Mouse (Mus musculus) adrenal gland, postnatal 14 days (tissue): ENCODE measurements around the gene Prkn. TPM values are rescaled to one million over a fixed set of nuclear protein-coding genes. Genes with fewer than 3 reads are reported as not detected.

Experiments used
- DNase-seq: peaks from one replicate; pipeline ENCODE4 v3.0.0; 2021; ENCODE audit warnings: mixed read lengths
- total RNA-seq: library from RNA; stranded (reverse); gene quantifications from 2 replicates; pipeline ENCODE4 v1.2.3, GENCODE M21; 2021

The Prkn gene
- total RNA-seq, 1 experiment from 2014 or later, result 6.9 TPM

GRCm38 (mm10) chr17:11656878-11657277 lies 816.7 kb downstream of the Prkn start:
- DNase-seq, result no peak

DNA sequence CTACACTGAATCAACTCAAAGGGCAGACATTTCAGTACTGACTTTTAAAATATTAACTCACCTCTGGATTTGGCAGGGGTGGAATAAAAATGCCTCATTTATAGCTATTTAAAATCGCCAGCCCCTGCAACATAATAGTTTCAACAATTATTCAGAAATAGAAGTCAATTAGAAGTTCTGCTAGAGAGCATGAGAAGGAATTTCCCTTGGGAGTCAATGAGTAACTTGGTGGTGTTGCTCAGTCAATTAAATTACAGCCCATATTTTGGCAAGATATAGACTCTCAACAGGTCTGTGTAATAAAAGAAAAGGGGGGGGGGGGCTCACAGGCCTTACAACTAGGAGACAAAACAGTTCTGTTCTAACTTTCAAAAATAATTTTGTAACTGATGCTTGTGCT lies 821.7 kb downstream of the Prkn start:
- no peak for DNase-seq

DNA sequence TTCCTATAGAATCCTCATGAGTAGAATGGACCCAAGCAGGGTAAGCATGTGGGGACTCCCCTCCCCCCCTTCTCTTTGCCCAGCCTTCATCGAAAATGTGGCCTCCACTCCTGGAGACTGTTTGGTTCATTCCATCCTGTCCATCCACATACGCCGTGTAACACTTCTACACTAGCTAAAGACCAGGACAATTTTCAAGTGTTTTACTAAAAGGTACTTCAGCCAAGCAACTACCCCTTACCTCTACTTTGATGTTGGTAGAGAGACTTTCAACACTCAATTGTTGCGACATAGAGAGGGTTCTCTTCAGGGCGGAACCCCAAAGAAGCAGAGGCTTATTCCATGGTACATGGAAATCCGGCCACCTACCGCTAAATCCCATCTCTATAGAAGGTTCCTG lies 823.3 kb downstream of the Prkn start:
- DNase-seq, result no peak

DNA sequence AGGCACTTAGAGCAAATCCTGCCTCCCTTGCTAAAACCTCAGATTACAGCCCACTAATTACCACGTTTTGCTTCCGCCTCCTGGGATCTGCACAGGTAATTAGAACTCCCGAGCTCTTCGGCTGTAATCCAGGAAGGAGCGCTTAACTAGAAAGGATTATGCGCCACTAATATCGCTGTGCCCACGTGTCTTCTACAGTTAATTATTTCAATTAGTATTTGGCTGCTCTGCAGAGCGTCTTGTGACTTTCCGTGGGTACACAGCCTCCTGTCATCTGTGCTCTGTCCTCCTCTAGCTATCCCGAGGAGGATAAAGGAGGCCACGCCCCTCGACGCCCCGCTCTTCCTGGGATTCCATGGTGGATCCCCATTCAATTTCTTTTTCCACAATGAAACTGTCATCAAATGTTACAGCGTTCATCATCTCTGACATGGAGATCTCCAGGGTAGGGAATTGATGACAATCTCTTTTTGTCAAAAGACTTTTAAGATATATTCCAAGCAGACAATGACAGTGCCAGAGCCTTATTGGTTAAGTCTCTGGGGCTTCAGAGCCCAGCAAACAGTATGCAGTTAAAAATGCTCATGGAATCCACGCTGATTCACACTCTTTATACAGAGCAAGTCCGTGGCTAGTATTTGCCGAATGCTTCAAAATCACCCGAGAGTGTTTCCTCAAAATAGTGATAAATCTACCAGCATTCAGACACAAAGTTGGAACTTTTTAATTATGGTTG lies 824.6 kb downstream of the Prkn start:
- DNase-seq, result no peak

DNA sequence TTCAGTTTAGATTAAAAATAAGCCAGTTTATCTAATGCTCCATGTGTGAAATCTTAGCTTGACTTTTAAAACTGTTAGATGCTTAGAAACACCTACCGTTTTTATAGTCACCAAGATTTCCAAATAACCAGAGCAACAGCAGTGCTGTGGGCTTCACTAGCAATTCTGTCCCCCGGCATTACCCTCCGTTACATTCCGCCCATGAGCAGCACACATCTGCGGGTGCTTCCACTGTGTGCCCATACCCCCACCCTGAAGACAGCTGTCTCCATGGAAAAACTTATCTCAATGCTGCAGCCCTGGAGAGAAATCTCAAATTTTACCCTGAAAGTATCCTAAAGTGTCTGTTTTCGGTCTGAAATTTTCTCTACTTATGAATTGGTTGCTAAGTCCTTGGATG lies 839.5 kb downstream of the Prkn start:
- no peak for DNase-seq

DNA sequence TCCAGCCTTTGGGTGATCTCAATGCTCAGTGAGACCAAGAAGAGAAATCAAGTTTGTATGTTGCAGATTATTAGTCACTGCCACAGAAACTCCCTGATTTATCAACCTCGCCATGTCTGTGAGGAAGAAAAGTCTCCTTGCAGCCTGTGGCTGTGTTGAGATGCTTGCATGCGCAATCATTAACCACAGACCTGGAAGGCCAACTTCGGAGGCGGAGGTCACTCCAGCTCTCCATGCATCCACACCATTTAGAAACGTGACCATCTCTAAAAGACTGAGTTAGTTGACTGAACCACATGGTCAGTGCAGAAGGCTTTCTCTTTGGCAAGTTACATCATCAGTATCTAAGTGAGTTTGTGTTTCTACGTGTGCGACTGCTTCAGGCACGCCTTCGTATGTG lies 840.3 kb downstream of the Prkn start:
- no peak for DNase-seq

DNA sequence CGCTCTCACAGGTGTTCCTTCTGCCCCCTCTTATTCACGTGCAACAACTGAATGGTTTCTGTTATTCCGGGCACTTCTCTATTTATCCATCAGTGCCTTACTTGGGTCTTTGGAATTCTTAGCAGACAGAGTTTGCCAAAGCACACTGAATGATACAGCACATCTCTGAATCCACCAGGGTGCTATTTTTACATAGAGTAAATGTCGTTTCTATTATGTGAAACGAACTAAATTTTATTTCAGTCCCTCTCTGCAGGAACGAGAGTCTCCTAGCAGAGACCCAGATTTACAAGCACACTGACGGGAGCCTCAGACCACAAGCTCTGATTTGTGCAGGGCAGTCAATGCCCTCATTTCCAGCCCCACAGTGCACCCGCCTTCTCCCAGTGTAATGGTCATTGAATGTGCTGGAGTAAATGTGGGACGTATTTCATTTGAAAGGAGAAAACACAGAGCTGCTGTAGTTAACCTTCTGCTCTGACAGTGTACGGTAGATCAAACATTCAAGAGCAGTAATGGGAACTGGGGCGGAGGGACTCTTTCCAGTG lies 841.7 kb downstream of the Prkn start:
- no peak for DNase-seq

DNA sequence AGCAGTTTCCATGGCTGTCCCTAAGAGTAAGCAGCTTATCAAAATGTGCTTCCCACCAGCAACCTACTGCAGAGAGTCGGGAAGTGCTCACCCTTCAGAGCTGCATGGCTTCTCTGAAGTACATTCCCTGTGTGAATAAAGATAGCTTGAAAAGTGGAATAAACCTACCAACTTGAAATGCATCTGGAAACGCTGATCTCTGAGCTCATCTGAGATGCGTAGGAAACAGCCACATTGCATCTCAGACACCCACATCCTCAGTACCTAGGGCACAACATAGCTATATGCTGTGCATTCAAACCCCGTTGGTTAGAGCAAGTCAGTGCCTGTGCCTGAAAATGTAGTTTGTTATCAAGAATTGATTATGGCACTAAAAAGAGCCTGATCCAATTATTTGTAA lies 864.8 kb downstream of the Prkn start:
- DNase-seq, result no peak

GRCm38 (mm10) chr17:11705761-11706160 lies 865.6 kb downstream of the Prkn start:
- no peak for DNase-seq

GRCm38 (mm10) chr17:11712066-11712465 lies 871.9 kb downstream of the Prkn start:
- DNase-seq, result peak; percentile 17

DNA sequence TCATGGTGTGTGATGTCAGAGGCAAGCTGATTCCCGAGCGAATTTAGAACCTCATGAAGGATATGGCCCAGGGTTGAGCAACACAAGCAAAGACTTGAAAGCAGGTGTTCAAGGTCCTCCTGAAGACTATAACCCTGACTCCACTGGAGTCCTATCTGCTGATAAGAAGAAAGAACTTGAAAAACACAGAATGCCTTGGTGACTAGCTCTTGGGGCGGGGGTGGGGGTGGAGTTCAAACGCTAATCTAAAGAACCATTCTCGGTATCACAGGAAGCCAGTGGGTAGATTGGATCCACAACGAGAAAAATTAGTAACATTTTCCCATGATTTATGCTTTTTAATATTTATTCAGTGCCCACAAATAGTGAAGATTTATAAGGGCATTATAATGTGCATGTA lies 879.6 kb downstream of the Prkn start:
- no peak for DNase-seq

GRCm38 (mm10) chr17:11721906-11722305 lies 881.7 kb downstream of the Prkn start:
- no peak for DNase-seq

- DNase-seq, result no peak
Observed at GRCm38 (mm10) chr17:11722478-11722877, 882.3 kb downstream of the Prkn start.

- DNase-seq, result no peak
Observed at GRCm38 (mm10) chr17:11724135-11724534, 884.0 kb downstream of the Prkn start.

DNA sequence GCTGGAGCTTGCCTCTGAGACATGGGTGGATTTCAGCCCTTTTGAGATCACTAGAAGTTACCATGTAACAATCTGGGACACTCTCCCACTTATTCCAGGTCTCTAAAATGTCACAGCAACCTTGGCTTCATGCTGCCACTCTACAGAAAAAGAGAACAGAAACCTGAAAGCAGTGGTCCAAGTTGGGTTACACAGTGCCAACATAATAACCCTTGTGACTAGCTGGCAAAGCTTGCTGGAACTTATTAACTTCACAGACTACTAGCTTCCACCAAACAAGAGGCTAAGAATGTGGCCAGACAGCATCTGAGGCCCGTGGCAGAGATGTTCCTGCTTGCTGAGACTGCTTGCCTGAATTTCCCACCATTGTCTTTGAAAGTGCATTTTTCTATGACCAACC lies 886.9 kb downstream of the Prkn start:
- no peak for DNase-seq

DNA sequence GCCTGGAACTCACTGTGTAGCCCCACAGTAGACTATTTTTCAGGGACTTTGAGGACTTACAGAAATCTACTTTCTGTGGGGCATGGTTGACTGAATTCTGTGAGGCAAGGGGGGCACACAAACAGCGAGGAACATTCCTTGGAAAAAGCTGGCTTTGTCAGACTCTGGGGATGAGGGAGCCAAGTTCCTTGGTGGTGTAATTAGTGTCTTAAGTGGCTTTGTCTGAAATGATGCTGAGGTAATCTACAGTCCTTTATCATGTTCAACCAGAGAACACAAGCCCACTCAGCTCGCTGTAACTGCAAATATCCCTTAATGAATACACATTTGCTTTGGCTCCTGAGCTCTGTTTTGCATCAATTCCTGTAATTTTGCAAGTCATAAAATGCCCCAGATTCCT lies 888.1 kb downstream of the Prkn start:
- DNase-seq, result no peak

DNA sequence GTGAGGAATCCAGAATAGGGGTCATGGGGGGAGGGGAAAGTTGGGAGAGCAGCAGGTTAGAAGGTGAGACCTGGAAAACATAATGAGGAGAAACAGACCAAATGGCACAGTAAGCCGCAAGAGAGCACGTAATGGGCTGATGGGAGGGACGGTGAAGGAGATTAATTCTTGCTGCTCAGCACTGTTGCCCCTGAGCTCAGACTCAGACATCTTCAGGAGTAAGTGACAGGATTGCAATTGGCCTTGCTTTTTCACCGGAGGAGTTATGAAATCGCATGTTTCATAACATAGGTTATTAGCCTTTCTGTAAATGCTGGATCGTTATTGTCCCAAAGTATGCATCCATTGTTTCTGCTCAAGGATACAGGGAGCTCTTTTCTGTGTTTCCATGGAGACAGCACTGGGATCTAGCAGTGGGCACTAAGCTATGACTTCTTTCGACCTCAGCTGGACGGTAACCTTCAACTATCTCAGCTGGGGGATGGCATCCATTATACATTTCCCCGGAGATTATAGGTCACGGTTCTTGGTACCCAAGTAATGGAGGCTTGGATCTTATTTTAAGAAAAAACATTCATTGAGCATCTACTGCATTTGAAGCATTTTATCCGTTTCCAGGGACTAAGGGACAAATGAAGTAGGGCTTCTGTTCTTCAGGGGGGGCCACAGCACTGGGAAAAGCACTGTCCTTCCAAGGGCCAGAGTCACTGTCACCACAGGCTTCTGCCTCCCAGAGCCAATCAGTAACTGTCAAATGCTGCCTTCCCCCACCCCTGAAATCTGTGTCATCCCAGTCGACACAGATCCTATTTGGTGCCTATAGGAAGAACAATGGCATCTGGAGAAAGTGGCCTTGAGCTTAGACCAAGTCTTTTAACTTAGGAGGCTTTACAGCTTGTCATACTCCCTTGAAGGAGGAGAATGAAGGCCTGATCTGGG lies 890.7 kb downstream of the Prkn start:
- DNase-seq, result no peak

DNA sequence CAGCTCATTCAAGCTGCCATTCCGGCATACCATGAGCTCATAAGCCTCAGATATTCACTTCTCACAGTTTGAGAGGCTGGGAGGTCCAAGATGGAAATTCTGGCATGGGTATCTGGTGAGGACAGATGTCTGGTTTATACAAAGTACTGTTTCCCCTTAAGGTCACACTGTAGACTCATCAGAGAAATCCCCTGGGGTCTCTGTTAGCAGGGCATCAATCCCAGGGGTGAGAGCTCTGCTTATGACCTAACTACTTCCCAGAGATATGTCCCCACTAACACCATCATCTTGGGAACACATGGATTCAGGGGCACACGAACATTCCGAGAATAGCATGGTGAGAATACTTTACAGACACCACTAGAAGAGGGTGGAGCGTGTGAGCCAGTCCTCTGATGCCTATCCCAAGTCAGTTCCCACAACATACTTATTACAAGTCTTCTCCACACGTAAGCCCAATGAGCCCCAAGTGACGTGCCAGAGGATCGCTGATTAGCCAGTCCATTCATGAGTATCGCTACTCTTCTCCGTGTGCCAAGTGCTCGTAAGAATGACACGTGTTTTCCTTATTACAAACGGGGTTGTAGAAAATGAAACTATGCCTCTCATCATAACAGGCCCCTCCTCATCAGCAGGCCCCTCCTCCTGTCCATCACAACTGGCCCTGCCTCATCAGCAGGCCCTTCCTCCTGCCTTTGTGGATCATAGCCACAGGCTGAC lies 895.1 kb downstream of the Prkn start:
- no peak for DNase-seq

DNA sequence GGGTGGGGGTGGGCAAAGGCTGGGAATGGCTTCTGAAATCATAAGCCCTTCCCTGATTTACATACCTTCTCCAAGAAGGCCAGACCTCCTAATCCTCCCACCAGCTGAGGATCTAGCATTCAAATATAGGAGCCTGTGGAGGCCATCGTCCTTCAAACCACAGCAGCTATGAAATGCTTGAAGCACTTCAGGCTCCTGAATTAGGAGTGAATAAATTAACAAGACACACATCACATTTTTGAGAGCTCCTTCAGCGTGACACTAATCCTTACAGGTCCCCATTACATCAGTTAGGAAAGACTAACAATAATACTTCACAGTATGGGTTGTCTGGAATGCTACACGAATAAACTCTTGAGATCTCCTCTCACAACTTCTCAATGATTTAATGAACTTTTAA lies 896.3 kb downstream of the Prkn start:
- no peak for DNase-seq

GRCm38 (mm10) chr17:11737905-11738304 lies 897.7 kb downstream of the Prkn start:
- no peak for DNase-seq

- DNase-seq, result no peak
Observed at GRCm38 (mm10) chr17:11740716-11741115, 900.5 kb downstream of the Prkn start.

DNA sequence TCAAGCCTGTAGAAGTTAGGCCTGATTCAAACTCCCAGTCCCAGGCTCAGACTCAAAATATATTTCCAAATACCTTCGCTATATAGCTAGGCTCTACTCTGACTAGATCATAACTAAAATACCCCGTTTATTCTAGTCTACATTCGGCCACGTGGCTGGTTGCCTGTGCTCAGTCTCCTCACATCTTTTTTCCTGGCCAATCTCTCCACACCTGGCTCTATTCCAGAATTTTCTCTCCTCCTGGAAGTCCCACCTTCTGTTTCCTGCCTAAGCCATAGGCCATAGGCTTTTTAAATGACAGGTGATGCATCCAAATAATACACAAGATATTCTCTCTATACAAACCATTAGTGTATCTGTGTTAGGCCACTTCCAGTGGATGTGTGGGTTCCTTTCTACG lies 901.0 kb downstream of the Prkn start:
- DNase-seq, result no peak

- DNase-seq, result no peak
Observed at GRCm38 (mm10) chr17:11751251-11751650, 911.1 kb downstream of the Prkn start.
